Comparison of ENCODE assay signal across 22 mouse cellular contexts in genomic region chr4:41086947-41087346, GRCm38 (mm10). TPM values are rescaled to one million over a fixed set of nuclear protein-coding genes. Genes with fewer than 3 reads are reported as not detected.
DNase-seq lines count a peak whose midpoint lies in the region; ATAC-seq and TF ChIP-seq lines count a peak whose summit lies in the region.
"Had no signal": no experiment of that assay in that cellular context is flagged by ENCODE, and none has a peak within 500 bp of the region (broad histone marks: within the 10 kb centered on the region; RNA-seq: fewer than 3 reads in every experiment).

No protein-coding gene starts in this region.

- no peak overlapping the region for H3K27ac ChIP-seq in heart, embryonic 12.5 days (ENCODE audit: poor library complexity, severe bottlenecking)
- H3K27ac ChIP-seq in liver, embryonic 14.5 days = peak overlapping the region; percentile 99
- no peak overlapping the region for H3K27ac ChIP-seq in hindbrain, embryonic 11.5 days (ENCODE audit: low read depth, low read length)
- H3K27ac ChIP-seq: forebrain, embryonic 10.5 days; heart, embryonic 13.5 days; hindbrain, embryonic 10.5 days; midbrain, embryonic 10.5 days had no signal

- no peak overlapping the region for H3K9ac ChIP-seq in heart, embryonic 12.5 days
- peak overlapping the region; percentile 53 for H3K9ac ChIP-seq in liver, embryonic 14.5 days (replicated peaks)
- H3K9ac ChIP-seq in hindbrain, embryonic 11.5 days (ENCODE audit: low read depth, low read length) = no peak overlapping the region
- H3K9ac ChIP-seq: heart, embryonic 13.5 days had no signal

- no peaks in the 10 kb centered on the region for H3K36me3 ChIP-seq in heart, embryonic 12.5 days
- H3K36me3 ChIP-seq in liver, embryonic 14.5 days (replicated peaks; ENCODE audit: control insufficient read depth, insufficient read depth, low read depth) = no peaks in the 10 kb centered on the region
- H3K36me3 ChIP-seq in hindbrain, embryonic 11.5 days (ENCODE audit: control insufficient read depth, insufficient read depth, low read length) = no peaks in the 10 kb centered on the region
- H3K36me3 ChIP-seq: forebrain, embryonic 10.5 days; heart, embryonic 13.5 days; hindbrain, embryonic 10.5 days; midbrain, embryonic 10.5 days had no signal

- WGBS in heart, embryonic 12.5 days = 69% methylated on average over 9 of the region's 9 CpGs
- 36% methylated on average over 9 of the region's 9 CpGs for WGBS in liver, embryonic 14.5 days (ENCODE audit: insufficient replicate concordance)
- WGBS in hindbrain, embryonic 11.5 days = 78% methylated on average over 9 of the region's 9 CpGs

- no peaks in the 10 kb centered on the region for H3K9me3 ChIP-seq in heart, embryonic 12.5 days (replicated peaks)
- H3K9me3 ChIP-seq in liver, embryonic 14.5 days (ENCODE audit: control insufficient read depth, low read length) = no peaks in the 10 kb centered on the region
- H3K9me3 ChIP-seq in hindbrain, embryonic 11.5 days (ENCODE audit: control insufficient read depth, low read length) = no peaks in the 10 kb centered on the region
- H3K9me3 ChIP-seq: forebrain, embryonic 10.5 days; heart, embryonic 13.5 days; hindbrain, embryonic 10.5 days; midbrain, embryonic 10.5 days had no signal

- H3K4me1 ChIP-seq in heart, embryonic 12.5 days (replicated peaks) = peaks cover 14% of the 10 kb centered on the region
- H3K4me1 ChIP-seq in liver, embryonic 14.5 days (replicated peaks; ENCODE audit: control insufficient read depth in 2 of 2, insufficient read depth in 2 of 2, low read length in 1 of 2) = peaks cover 58 to 69% of the 10 kb centered on the region in 2 experiments
- no peaks in the 10 kb centered on the region for H3K4me1 ChIP-seq in hindbrain, embryonic 11.5 days (replicated peaks; ENCODE audit: control insufficient read depth, insufficient read depth, low read length)
- H3K4me1 ChIP-seq: midbrain, embryonic 10.5 days had no signal

- 0 out of 2 replicates have a peak, but pooled peaks have one; percentile 4 for TF ChIP-seq CTCF in liver, embryonic 14.5 days (IDR thresholded peaks at IDR 0.05; ENCODE audit: low read depth)

- H3K4me2 ChIP-seq in heart, embryonic 12.5 days = no peak overlapping the region
- H3K4me2 ChIP-seq in liver, embryonic 14.5 days (ENCODE audit: low read depth) = peak overlapping the region; percentile 82
- H3K4me2 ChIP-seq in hindbrain, embryonic 11.5 days (replicated peaks; ENCODE audit: low read depth, low read length) = no peak overlapping the region

- no peak for TF ChIP-seq EP300 in liver, embryonic 14.5 days (IDR thresholded peaks at IDR 0.05; ENCODE audit: low read depth)

- no peak overlapping the region for H3K4me3 ChIP-seq in heart, embryonic 12.5 days
- H3K4me3 ChIP-seq in liver, embryonic 14.5 days (ENCODE audit: insufficient read depth in 1 of 2, low read depth in 2 of 2, low read length in 2 of 2) = peak overlapping the region; percentile 32 to 34
- H3K4me3 ChIP-seq in hindbrain, embryonic 11.5 days (ENCODE audit: low read depth, low read length) = no peak overlapping the region
- H3K4me3 ChIP-seq: forebrain, embryonic 10.5 days; heart, embryonic 13.5 days; hindbrain, embryonic 10.5 days; midbrain, embryonic 10.5 days had no signal

- 0 out of 2 replicates have a peak, but pooled peaks cover 20% of the 10 kb centered on the region for H3K27me3 ChIP-seq in heart, embryonic 12.5 days (replicated peaks)
- no peaks in the 10 kb centered on the region for H3K27me3 ChIP-seq in liver, embryonic 14.5 days (ENCODE audit: control insufficient read depth, insufficient read depth, low read length)
- H3K27me3 ChIP-seq in hindbrain, embryonic 11.5 days (ENCODE audit: control insufficient read depth, insufficient read depth, low read length) = no peaks in the 10 kb centered on the region

- DNase-seq in heart, adult 9 months (ENCODE audit: low spot score in 2 of 2) = no peak
- DNase-seq in ES-CJ7 (ENCODE audit: low read depth, low spot score) = peak; percentile 60
- peak; percentile 72 for DNase-seq in c-Kit-positive CD71-positive TER-119-positive erythroid progenitor cells, embryonic 14.5 days (ENCODE audit: low spot score)
- DNase-seq in liver, embryonic 14.5 days (ENCODE audit: low read depth in 3 of 3, low spot score in 3 of 3) = peak in 2 of 3 experiments; percentile 49 to 61
- no peak for DNase-seq in hindbrain, embryonic 11.5 days (ENCODE audit: low spot score)
- DNase-seq in adrenal gland, adult 2 months = no peak
- DNase-seq: adrenal gland, postnatal 14 days; cerebellum, postnatal 14 days; gastrocnemius, postnatal 25 days; lung, postnatal 10 days; retina, postnatal 1 day; thymus, postnatal 36 days had no signal

- ATAC-seq in heart, embryonic 12.5 days (ENCODE audit: insufficient number of reproducible peaks, low FRiP score) = peak; percentile 58
- peak; percentile 80 for ATAC-seq in liver, embryonic 14.5 days (ENCODE audit: insufficient read depth)
- no peak for ATAC-seq in CD4-positive, CD25-positive, alpha-beta regulatory T cell, adult 4 months
- no peak for ATAC-seq in hindbrain, embryonic 11.5 days (ENCODE audit: low FRiP score)

RNA-seq across cellular contexts. Expression of gene Aqp3, which starts 11.0 kb away (rescaled TPM):
- polyA plus RNA-seq in heart, embryonic 12.5 days (2016; fragmentation: Nextera tagmentation; extraction: Ambion mirVana) = 2.2 and 2.6 TPM in 2 replicates
- 15.6 and 18.3 TPM in 2 replicates for polyA plus RNA-seq in liver, embryonic 14.5 days (2012; rRNA removed)
- polyA plus RNA-seq in liver, embryonic 14.5 days (2014; fragmentation: Nextera tagmentation; extraction: Ambion mirVana) = 5.8 and 8.7 TPM in 2 replicates
- 10 to 100 TPM in 1 of 2 experiments, 1 to 10 TPM in 1; 8.3 to 13.9 TPM for polyA plus RNA-seq in CD4-positive, CD25-positive, alpha-beta regulatory T cell, adult 4 months (2017; shearing (Covaris generic))
- polyA plus RNA-seq in hindbrain, embryonic 11.5 days (2014; fragmentation: Nextera tagmentation; extraction: Ambion mirVana) = 1.2 and 1.3 TPM in 2 replicates
- total RNA-seq in adrenal gland, adult 2 months (2021) = under 1 TPM in 1 of 2 experiments, not detected in 1; 0.28 TPM
- polyA plus RNA-seq in adrenal gland, adult 2 months (2012; rRNA removed) = 0.22 and 0.40 TPM in 2 replicates
- total RNA-seq: adrenal gland, postnatal 14 days; gastrocnemius, postnatal 25 days; left cerebral cortex, adult 18-20 months had no signal

RNA-seq across cellular contexts. Expression of gene Nol6, which starts 37.3 kb away (rescaled TPM):
- 21.6 and 22.0 TPM in 2 replicates for polyA plus RNA-seq in heart, embryonic 12.5 days (2016; fragmentation: Nextera tagmentation; extraction: Ambion mirVana)
- 9.4 and 9.5 TPM in 2 replicates for polyA plus RNA-seq in liver, embryonic 14.5 days (2012; rRNA removed)
- polyA plus RNA-seq in liver, embryonic 14.5 days (2014; fragmentation: Nextera tagmentation; extraction: Ambion mirVana) = 8.5 and 10.2 TPM in 2 replicates
- 10 to 100 TPM; 14.6 to 29.2 TPM for polyA plus RNA-seq in CD4-positive, CD25-positive, alpha-beta regulatory T cell, adult 4 months (2017; shearing (Covaris generic))
- polyA plus RNA-seq in hindbrain, embryonic 11.5 days (2014; fragmentation: Nextera tagmentation; extraction: Ambion mirVana) = 14.7 and 17.6 TPM in 2 replicates
- 10 to 100 TPM; 58.1 to 59.3 TPM for total RNA-seq in adrenal gland, adult 2 months (2021)
- polyA plus RNA-seq in adrenal gland, adult 2 months (2012; rRNA removed) = 66.5 and 89.8 TPM in 2 replicates

RNA-seq across cellular contexts. Expression of gene Aqp7, which starts 39.0 kb away (rescaled TPM):
- polyA plus RNA-seq in heart, embryonic 12.5 days (2016; fragmentation: Nextera tagmentation; extraction: Ambion mirVana) = 0.09 TPM in 1 of 2 replicates, not detected in the other
- 1.1 and 1.4 TPM in 2 replicates for polyA plus RNA-seq in liver, embryonic 14.5 days (2012; rRNA removed)
- polyA plus RNA-seq in liver, embryonic 14.5 days (2014; fragmentation: Nextera tagmentation; extraction: Ambion mirVana) = 0.50 and 0.59 TPM in 2 replicates
- polyA plus RNA-seq in CD4-positive, CD25-positive, alpha-beta regulatory T cell, adult 4 months (2017; shearing (Covaris generic)) = not detected
- 0.07 TPM in 1 of 2 replicates, not detected in the other for polyA plus RNA-seq in hindbrain, embryonic 11.5 days (2014; fragmentation: Nextera tagmentation; extraction: Ambion mirVana)
- total RNA-seq in adrenal gland, adult 2 months (2021) = 10 to 100 TPM; 20.8 to 42.1 TPM
- polyA plus RNA-seq in adrenal gland, adult 2 months (2012; rRNA removed) = 12.5 and 15.2 TPM in 2 replicates
- total RNA-seq: left cerebral cortex, adult 18-20 months; neutrophil, adult 5-6 weeks had no signal
- polyA plus RNA-seq: embryonic facial prominence, embryonic 11.5 days; heart, embryonic 13.5 days; hindbrain, embryonic 10.5 days; limb, embryonic 11.5 days had no signal

RNA-seq across cellular contexts. Expression of gene Ube2r2, which starts 48.6 kb away (rescaled TPM):
- 77.4 and 87.7 TPM in 2 replicates for polyA plus RNA-seq in heart, embryonic 12.5 days (2016; fragmentation: Nextera tagmentation; extraction: Ambion mirVana)
- polyA plus RNA-seq in liver, embryonic 14.5 days (2012; rRNA removed) = 14.7 and 44.4 TPM in 2 replicates
- 31.9 and 38.4 TPM in 2 replicates for polyA plus RNA-seq in liver, embryonic 14.5 days (2014; fragmentation: Nextera tagmentation; extraction: Ambion mirVana)
- 10 to 100 TPM; 29.8 to 33.1 TPM for polyA plus RNA-seq in CD4-positive, CD25-positive, alpha-beta regulatory T cell, adult 4 months (2017; shearing (Covaris generic))
- polyA plus RNA-seq in hindbrain, embryonic 11.5 days (2014; fragmentation: Nextera tagmentation; extraction: Ambion mirVana) = 100 and 107 TPM in 2 replicates
- 100 to 1,000 TPM in 1 of 2 experiments, 10 to 100 TPM in 1; 94.6 to 105 TPM for total RNA-seq in adrenal gland, adult 2 months (2021)
- polyA plus RNA-seq in adrenal gland, adult 2 months (2012; rRNA removed) = 32.7 and 45.5 TPM in 2 replicates

Comparison
In these comparisons a context has a peak if more than half of its experiments do, and no peak if none do; other contexts are left out.
1. ATAC-seq: peak in heart, embryonic 12.5 days (single experiment) and liver, embryonic 14.5 days (single experiment); none in CD4-positive, CD25-positive, alpha-beta regulatory T cell, adult 4 months (single experiment) and hindbrain, embryonic 11.5 days (single experiment).
2. H3K4me3 ChIP-seq: peak in liver, embryonic 14.5 days (2 of 2); none in heart, embryonic 12.5 days (single experiment) and hindbrain, embryonic 11.5 days (single experiment).
3. DNase-seq: peak in ES-CJ7 (single experiment), c-Kit-positive CD71-positive TER-119-positive erythroid progenitor cells, embryonic 14.5 days (single experiment) and liver, embryonic 14.5 days (2 of 3); none in heart, adult 9 months (0 of 2), hindbrain, embryonic 11.5 days (single experiment) and adrenal gland, adult 2 months (single experiment).